Mouse (Mus musculus): ENCODE measurements around the gene Wfdc6b. TPM values are rescaled to one million over a fixed set of nuclear protein-coding genes. Genes with fewer than 3 reads are reported as not detected.

Gene Wfdc6b
- polyA plus RNA-seq, 2 experiments: not detected

DNA sequence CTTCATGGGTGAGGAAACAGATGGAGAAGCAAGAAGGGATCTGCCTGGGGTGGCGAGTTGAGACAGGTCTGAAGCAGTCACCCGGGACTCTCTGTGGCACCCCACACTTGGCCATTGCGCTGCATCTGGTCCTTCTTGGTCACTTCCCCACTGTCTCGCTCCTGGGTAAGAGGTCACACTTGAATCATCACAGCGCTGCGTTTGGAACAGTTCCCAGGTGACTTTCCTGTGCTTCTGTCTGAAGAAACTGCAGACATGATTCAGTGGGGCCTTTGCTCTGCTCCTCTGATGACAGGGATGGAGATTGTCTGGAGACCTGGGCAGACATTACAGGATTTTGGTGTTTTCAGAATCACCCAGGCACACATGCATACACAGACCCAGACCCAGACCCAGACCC is 4.5 kb upstream of the Wfdc6b start:
- Histone ChIP-seq H3K4me2 (ENCODE audit: low read depth) (no peak overlapping the region), H3K27me3 (ENCODE audit: control insufficient read depth, insufficient read depth, low read length) (no peaks in the 10 kb centered on the region), H3K9ac (replicated peaks) (no peak overlapping the region), H3K4me1 (replicated peaks; ENCODE audit: control insufficient read depth in 2 of 2, insufficient read depth in 2 of 2, low read length in 1 of 2) (no peaks in the 10 kb centered on the region), H3K36me3 (replicated peaks; ENCODE audit: control insufficient read depth, insufficient read depth, low read depth) (no peaks in the 10 kb centered on the region), H3K4me3 (ENCODE audit: insufficient read depth in 1 of 2, low read depth in 2 of 2, low read length in 2 of 2) (no peak overlapping the region), H3K27ac (no peak overlapping the region), H3K9me3 (ENCODE audit: control insufficient read depth, low read length) (no peaks in the 10 kb centered on the region)
- DNase-seq (ENCODE audit: low read depth in 3 of 3, low spot score in 3 of 3) (no peak), ATAC-seq (ENCODE audit: insufficient read depth) (no peak)
- 57% methylated on average over 6 of the region's 6 CpGs for WGBS (ENCODE audit: insufficient replicate concordance)
- TF ChIP-seq CTCF (IDR thresholded peaks at IDR 0.05; ENCODE audit: low read depth) (no peak), EP300 (IDR thresholded peaks at IDR 0.05; ENCODE audit: low read depth) (no peak)

GRCm38 (mm10) chr2:164615386-164615785 is 2.1 kb downstream of the Wfdc6b start:
- H3K27me3 ChIP-seq (ENCODE audit: control insufficient read depth, insufficient read depth, low read length): no peaks in the 10 kb centered on the region
- DNase-seq (ENCODE audit: low read depth in 3 of 3, low spot score in 3 of 3) (no peak), ATAC-seq (ENCODE audit: insufficient read depth) (no peak)
- no peaks in the 10 kb centered on the region for H3K9me3 ChIP-seq (ENCODE audit: control insufficient read depth, low read length)
- TF ChIP-seq CTCF (IDR thresholded peaks at IDR 0.05; ENCODE audit: low read depth): no peak
- TF ChIP-seq EP300 (IDR thresholded peaks at IDR 0.05; ENCODE audit: low read depth): no peak
- H3K27ac ChIP-seq: no peak overlapping the region
- no peak overlapping the region for H3K9ac ChIP-seq (replicated peaks)
- 61% methylated on average over 3 of the region's 3 CpGs for WGBS (ENCODE audit: insufficient replicate concordance)
- H3K36me3 ChIP-seq (replicated peaks; ENCODE audit: control insufficient read depth, insufficient read depth, low read depth): no peaks in the 10 kb centered on the region
- H3K4me3 ChIP-seq (ENCODE audit: insufficient read depth in 1 of 2, low read depth in 2 of 2, low read length in 2 of 2): no peak overlapping the region
- no peaks in the 10 kb centered on the region for H3K4me1 ChIP-seq (replicated peaks; ENCODE audit: control insufficient read depth in 2 of 2, insufficient read depth in 2 of 2, low read length in 1 of 2)
- no peak overlapping the region for H3K4me2 ChIP-seq (ENCODE audit: low read depth)

- 54% methylated on average over 5 of the region's 5 CpGs for WGBS (ENCODE audit: insufficient replicate concordance)
- Histone ChIP-seq H3K4me3 (ENCODE audit: insufficient read depth in 1 of 2, low read depth in 2 of 2, low read length in 2 of 2) (no peak overlapping the region), H3K4me1 (replicated peaks; ENCODE audit: control insufficient read depth in 2 of 2, insufficient read depth in 2 of 2, low read length in 1 of 2) (no peaks in the 10 kb centered on the region), H3K9me3 (ENCODE audit: control insufficient read depth, low read length) (no peaks in the 10 kb centered on the region), H3K36me3 (replicated peaks; ENCODE audit: control insufficient read depth, insufficient read depth, low read depth) (no peaks in the 10 kb centered on the region), H3K27ac (no peak overlapping the region), H3K9ac (replicated peaks) (no peak overlapping the region), H3K4me2 (ENCODE audit: low read depth) (no peak overlapping the region), H3K27me3 (ENCODE audit: control insufficient read depth, insufficient read depth, low read length) (no peaks in the 10 kb centered on the region)
- DNase-seq (ENCODE audit: low read depth in 3 of 3, low spot score in 3 of 3): no peak
- no peak for TF ChIP-seq CTCF (IDR thresholded peaks at IDR 0.05; ENCODE audit: low read depth)
- no peak for ATAC-seq (ENCODE audit: insufficient read depth)
Measured at GRCm38 (mm10) chr2:164619050-164619449, 5.7 kb downstream of the Wfdc6b start.

DNA sequence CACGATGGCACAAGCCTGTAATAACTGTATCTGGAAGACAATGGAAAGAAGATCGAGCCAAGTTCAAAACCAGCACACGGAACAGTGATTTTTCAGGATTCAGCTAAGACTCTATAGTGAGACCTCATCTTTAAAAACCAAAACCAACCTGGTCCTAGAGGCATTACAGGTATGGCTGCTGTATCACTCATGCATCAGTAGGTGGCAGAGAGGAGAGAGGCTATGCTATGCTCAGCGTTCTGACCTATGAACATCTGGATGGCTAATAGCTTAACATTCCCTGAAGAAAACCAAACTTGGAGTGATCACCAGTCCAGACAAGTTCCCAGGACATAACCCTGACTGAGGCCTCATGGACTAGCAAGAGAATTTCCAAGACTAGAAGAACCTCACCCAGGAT is 8.5 kb downstream of the Wfdc6b start:
- H3K4me2 ChIP-seq (ENCODE audit: low read depth): no peak overlapping the region

GRCm38 (mm10) chr2:164635266-164635665 is 21.9 kb downstream of the Wfdc6b start:
- WGBS (ENCODE audit: insufficient replicate concordance): 65% methylated on average over 9 of the region's 9 CpGs
- Histone ChIP-seq H3K4me3 (ENCODE audit: insufficient read depth in 1 of 2, low read depth in 2 of 2, low read length in 2 of 2) (no peak overlapping the region), H3K9me3 (ENCODE audit: control insufficient read depth, low read length) (no peaks in the 10 kb centered on the region), H3K9ac (replicated peaks) (no peak overlapping the region), H3K36me3 (replicated peaks; ENCODE audit: control insufficient read depth, insufficient read depth, low read depth) (no peaks in the 10 kb centered on the region), H3K4me2 (ENCODE audit: low read depth) (no peak overlapping the region), H3K4me1 (replicated peaks; ENCODE audit: control insufficient read depth in 2 of 2, insufficient read depth in 2 of 2, low read length in 1 of 2) (no peaks in the 10 kb centered on the region), H3K27ac (no peak overlapping the region), H3K27me3 (ENCODE audit: control insufficient read depth, insufficient read depth, low read length) (no peaks in the 10 kb centered on the region)
- DNase-seq (ENCODE audit: low read depth in 3 of 3, low spot score in 3 of 3): no peak
- ATAC-seq (ENCODE audit: insufficient read depth): no peak
- TF ChIP-seq EP300 (IDR thresholded peaks at IDR 0.05; ENCODE audit: low read depth) (no peak), CTCF (IDR thresholded peaks at IDR 0.05; ENCODE audit: low read depth) (peak; percentile 44)

More for the DNA sequence above, 8.5 kb downstream of the Wfdc6b start:
- Histone ChIP-seq H3K27ac (no peak overlapping the region), H3K4me3 (ENCODE audit: insufficient read depth in 1 of 2, low read depth in 2 of 2, low read length in 2 of 2) (no peak overlapping the region), H3K9ac (replicated peaks) (no peak overlapping the region), H3K4me1 (replicated peaks; ENCODE audit: control insufficient read depth in 2 of 2, insufficient read depth in 2 of 2, low read length in 1 of 2) (no peaks in the 10 kb centered on the region), H3K36me3 (replicated peaks; ENCODE audit: control insufficient read depth, insufficient read depth, low read depth) (no peaks in the 10 kb centered on the region), H3K27me3 (ENCODE audit: control insufficient read depth, insufficient read depth, low read length) (no peaks in the 10 kb centered on the region), H3K9me3 (ENCODE audit: control insufficient read depth, low read length) (no peaks in the 10 kb centered on the region)
- no peak for DNase-seq (ENCODE audit: low read depth in 3 of 3, low spot score in 3 of 3)
- ATAC-seq (ENCODE audit: insufficient read depth): no peak
- no peak for TF ChIP-seq CTCF (IDR thresholded peaks at IDR 0.05; ENCODE audit: low read depth)
- TF ChIP-seq EP300 (IDR thresholded peaks at IDR 0.05; ENCODE audit: low read depth): no peak
- 62% methylated on average over 4 of the region's 4 CpGs for WGBS (ENCODE audit: insufficient replicate concordance)

All from liver, embryonic 14.5 days (tissue).